27 mouse cellular contexts compared by ENCODE assay signal in genomic region chr9:98352332-98352731, GRCm38 (mm10).
"Had no signal": no experiment of that assay in that cellular context is flagged by ENCODE, and none has a peak within 500 bp of the region (broad histone marks: within the 10 kb centered on the region; RNA-seq: fewer than 3 reads in every experiment).

No protein-coding gene starts in this region.

- H3K4me2 ChIP-seq: forebrain, embryonic 15.5 days; heart, embryonic 11.5 days; heart, embryonic 13.5 days; heart, embryonic 15.5 days; hindbrain, embryonic 13.5 days; hindbrain, embryonic 15.5 days; limb, embryonic 12.5 days; liver, embryonic 11.5 days had no signal

- H3K27ac ChIP-seq: forebrain, embryonic 15.5 days; gastrocnemius, adult 2 months; heart, adult 2 months; heart, embryonic 13.5 days; heart, embryonic 15.5 days; hindbrain, embryonic 13.5 days; hindbrain, embryonic 15.5 days; hindbrain, postnatal 0 days; layer of hippocampus, adult 2 months; left cerebral cortex, adult 2 months; limb, embryonic 10.5 days; limb, embryonic 12.5 days had no signal

- H3K9ac ChIP-seq: forebrain, embryonic 15.5 days; forebrain, postnatal 0 days; heart, embryonic 13.5 days; heart, embryonic 15.5 days; hindbrain, embryonic 13.5 days; hindbrain, embryonic 15.5 days; limb, embryonic 12.5 days had no signal

- H3K9me3 ChIP-seq: forebrain, embryonic 15.5 days; heart, embryonic 13.5 days; heart, embryonic 15.5 days; hindbrain, embryonic 13.5 days; hindbrain, embryonic 15.5 days; limb, embryonic 10.5 days; limb, embryonic 12.5 days had no signal

- H3K4me3 ChIP-seq: forebrain, embryonic 15.5 days; gastrocnemius, adult 2 months; heart, adult 2 months; heart, embryonic 13.5 days; heart, embryonic 15.5 days; hindbrain, embryonic 13.5 days; hindbrain, embryonic 15.5 days; layer of hippocampus, adult 2 months; left cerebral cortex, adult 2 months; limb, embryonic 10.5 days; limb, embryonic 12.5 days had no signal

- H3K27me3 ChIP-seq: forebrain, embryonic 15.5 days; heart, embryonic 13.5 days; heart, embryonic 15.5 days; hindbrain, embryonic 13.5 days; hindbrain, embryonic 15.5 days; limb, embryonic 12.5 days had no signal

- ATAC-seq: forebrain, embryonic 15.5 days; forebrain, postnatal 0 days; hindbrain, postnatal 0 days had no signal

- DNase-seq: forebrain, postnatal 0 days; gastrocnemius, adult 2 months; gastrocnemius, postnatal 10 days; gastrocnemius, postnatal 36 days; heart, adult 11 months; heart, adult 2 months; heart, postnatal 14 days; heart, postnatal 36 days; kidney, adult 11 months; kidney, adult 2 months; kidney, adult 9 months; kidney, postnatal 10 days; kidney, postnatal 25 days; kidney, postnatal 4 days; liver had no signal

- H3K36me3 ChIP-seq: forebrain, embryonic 15.5 days; heart, embryonic 13.5 days; heart, embryonic 15.5 days; hindbrain, embryonic 13.5 days; hindbrain, embryonic 15.5 days; limb, embryonic 10.5 days; limb, embryonic 12.5 days had no signal
